Mouse (Mus musculus) limb, embryonic 13.5 days (tissue): ENCODE measurements around the gene Ggcx. TPM values are rescaled to one million over a fixed set of nuclear protein-coding genes. Genes with fewer than 3 reads are reported as not detected.
"Not testable (repeated sequence)": the region's sequence is repeated elsewhere in the genome, so short reads cannot be mapped to it uniquely, and the experiment has no call there.

Source experiments
- ATAC-seq: fragments of 200-750 bp; cut with Nextera tagmentation; 2 replicates; pipeline ENCODE4 v1.8.0; 2017; ENCODE audit warnings: low read depth, moderate number of reproducible peaks, moderate TSS enrichment; ENCODE audit not compliant: low FRiP score
- H3K27ac ChIP-seq: fragments of 300-500 bp; sonication (generic); 2 replicates; pipeline ENCODE4 v1.5.1; 2015; ENCODE audit warnings: inconsistent platforms, mild to moderate bottlenecking, moderate library complexity
- H3K27me3 ChIP-seq: fragments of 300-500 bp; sonication (generic); 2 replicates; pipeline ENCODE4 v1.6.1; 2015; ENCODE audit warnings: mild to moderate bottlenecking, inconsistent platforms
- H3K36me3 ChIP-seq: fragments of 300-500 bp; sonication (generic); 2 replicates; pipeline ENCODE4 v1.6.1; 2015; ENCODE audit warnings: inconsistent platforms, mild to moderate bottlenecking, moderate library complexity
- H3K4me1 ChIP-seq: fragments of 300-500 bp; sonication (generic); 2 replicates; pipeline ENCODE4 v1.6.1; 2015; ENCODE audit warnings: inconsistent platforms
- H3K4me2 ChIP-seq: fragments of 300-500 bp; sonication (generic); replicated peaks from 2 replicates; pipeline ENCODE4 v1.6.1; 2015; ENCODE audit warnings: inconsistent platforms, mild to moderate bottlenecking, moderate library complexity
- H3K4me3 ChIP-seq: fragments of 300-500 bp; sonication (generic); 2 replicates; pipeline ENCODE4 v1.5.1; 2015; ENCODE audit warnings: moderate library complexity, mild to moderate bottlenecking, inconsistent platforms
- H3K9ac ChIP-seq: fragments of 300-500 bp; sonication (generic); 2 replicates; pipeline ENCODE4 v1.6.1; 2015; ENCODE audit warnings: mild to moderate bottlenecking, inconsistent platforms
- H3K9me3 ChIP-seq: fragments of 300-500 bp; sonication (generic); 2 replicates; pipeline ENCODE4 v1.6.1; 2016; ENCODE audit warnings: inconsistent platforms
- WGBS: fragments of 180-500 bp; shearing (Covaris S2); methylation state at CpG from one replicate; pipeline ENCODE4 v1.1.7; 2015; 5-methylcytosine and 5-hydroxymethylcytosine counted together
- polyA plus RNA-seq: library from polyadenylated mRNA; unstranded; fragments of >200 nt; fragmentation: Nextera tagmentation; extraction: Ambion mirVana; gene quantifications from 2 replicates; pipeline ENCODE4 v1.2.1, GENCODE M21; 2015

Gene Ggcx
- polyA plus RNA-seq, 1 experiment from 2014 or later: 47.8 TPM

DNA sequence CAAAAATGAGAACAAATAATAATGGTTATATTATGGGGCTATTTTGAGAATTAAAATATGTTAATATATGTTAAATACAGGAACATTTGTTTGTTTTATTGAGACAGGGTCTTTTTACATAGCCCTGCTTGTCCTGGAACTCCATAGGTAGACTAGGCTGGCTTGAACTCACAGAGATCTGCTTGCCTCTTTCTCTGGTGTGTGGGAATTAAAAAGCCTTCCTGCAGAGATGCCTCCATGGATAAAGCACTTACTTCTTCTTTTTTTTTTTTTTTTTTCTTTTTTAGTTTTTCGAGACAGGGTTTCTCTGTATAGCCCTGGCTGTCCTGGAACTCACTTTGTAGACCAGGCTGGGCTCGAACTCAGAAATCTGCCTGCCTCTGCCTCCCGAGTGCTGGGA, 64.6 kb downstream of the Ggcx start:
- not testable (repeated sequence) for H3K4me2 ChIP-seq, H3K27me3 ChIP-seq, H3K36me3 ChIP-seq, H3K4me3 ChIP-seq, ATAC-seq, H3K4me1 ChIP-seq, H3K9me3 ChIP-seq, H3K9ac ChIP-seq, H3K27ac ChIP-seq
- WGBS: 86% methylated on average over 3 of the region's 3 CpGs

GRCm38 (mm10) chr6:72479645-72480421, 65.7 kb downstream of the Ggcx start:
- Histone ChIP-seq H3K4me3 (no peak overlapping the region), H3K9me3 (no peaks in the 10 kb centered on the region), H3K27me3 (no peaks in the 10 kb centered on the region), H3K9ac (no peak overlapping the region), H3K4me2 (no peak overlapping the region), H3K4me1 (no peaks in the 10 kb centered on the region), H3K36me3 (no peaks in the 10 kb centered on the region), H3K27ac (no peak overlapping the region)
- ATAC-seq: no peak
- 89% methylated on average over 12 of the region's 12 CpGs for WGBS

- no peaks in the 10 kb centered on the region for H3K9me3 ChIP-seq
- H3K4me1 ChIP-seq: no peaks in the 10 kb centered on the region
- H3K4me2 ChIP-seq: no peak overlapping the region
- H3K27me3 ChIP-seq: no peaks in the 10 kb centered on the region
- no peak overlapping the region for H3K9ac ChIP-seq
- H3K27ac ChIP-seq: no peak overlapping the region
- no peak overlapping the region for H3K4me3 ChIP-seq
- whole genome bisulfite sequencing: 80% methylated on average over 2 of the region's 2 CpGs
- ATAC-seq: no peak
- no peaks in the 10 kb centered on the region for H3K36me3 ChIP-seq
Observed at GRCm38 (mm10) chr6:72480422-72480702, 66.3 kb downstream of the Ggcx start.

Other genes with a start within 250 kb of the Ggcx start
- gene Atoh8, start 178.7 kb upstream of the Ggcx start, polyA plus RNA-seq: 31.5 and 32.3 TPM in 2 replicates
- not detected in 2 replicates for gene Sftpb, start 109.7 kb upstream of the Ggcx start, polyA plus RNA-seq
- gene Usp39, start 69.1 kb upstream of the Ggcx start, polyA plus RNA-seq: 51.5 and 51.7 TPM in 2 replicates
- 28.6 and 30.2 TPM in 2 replicates for gene 0610030E20Rik, start 67.0 kb upstream of the Ggcx start, polyA plus RNA-seq
- 12.1 and 14.6 TPM in 2 replicates for gene Tmem150a, start 58.9 kb upstream of the Ggcx start, polyA plus RNA-seq
- 90.9 and 94.0 TPM in 2 replicates for gene Rnf181, start 47.4 kb upstream of the Ggcx start, polyA plus RNA-seq
- 21.1 and 22.6 TPM in 2 replicates for gene Vamp5, start 33.8 kb upstream of the Ggcx start, polyA plus RNA-seq
- gene Vamp8, start 23.6 kb upstream of the Ggcx start, polyA plus RNA-seq: 143 and 146 TPM in 2 replicates
- 426 and 435 TPM in 2 replicates for gene Mat2a, start 25.2 kb downstream of the Ggcx start, polyA plus RNA-seq
- 0.15 and 0.28 TPM in 2 replicates for gene Sh2d6, start 107.4 kb downstream of the Ggcx start, polyA plus RNA-seq
- 35.8 and 41.3 TPM in 2 replicates for gene Capg, start 130.1 kb downstream of the Ggcx start, polyA plus RNA-seq
- 15.3 and 16.7 TPM in 2 replicates for gene Elmod3, start 184.1 kb downstream of the Ggcx start, polyA plus RNA-seq
- gene Retsat, start 184.2 kb downstream of the Ggcx start, polyA plus RNA-seq: 15.1 and 17.9 TPM in 2 replicates
- 22.0 and 23.0 TPM in 2 replicates for gene Tgoln1, start 202.7 kb downstream of the Ggcx start, polyA plus RNA-seq